Mouse (Mus musculus): ENCODE results near the gene Nelfb. TPM values are rescaled to one million over a fixed set of nuclear protein-coding genes. Genes with fewer than 3 reads are reported as not detected.

Gene Nelfb
- polyA plus RNA-seq, 1 experiment = 89.7 TPM

DNA sequence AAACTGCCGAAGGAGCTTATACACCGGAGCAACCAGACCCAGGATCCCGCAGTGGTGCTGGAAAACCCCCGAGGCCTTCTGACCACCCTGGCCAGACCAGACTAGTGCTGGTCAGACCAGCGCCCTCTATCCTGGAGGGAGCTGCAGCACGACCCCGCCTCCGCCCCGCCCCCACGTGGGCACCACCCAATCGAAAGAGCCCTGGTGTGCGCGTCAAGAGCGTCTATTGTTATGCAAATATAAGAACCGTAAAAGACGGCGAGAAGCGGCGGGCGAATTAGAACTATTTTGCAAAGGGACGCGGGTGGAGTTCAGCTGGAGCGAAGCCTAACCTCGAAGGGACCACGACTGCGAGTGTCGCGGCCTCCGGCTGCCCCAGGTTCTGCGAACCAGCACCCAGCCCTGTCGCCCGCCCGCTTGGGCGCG lies 30.8 kb downstream of the Nelfb start, which contains the start of gene Nrarp:
Nrarp (plus strand) TSS at position 281 of the 426 bp plus-strand sequence.
- DNase-seq (ENCODE audit: low read depth, low spot score) = no peak
- WGBS = under 1% methylated on average over 35 of the region's 35 CpGs

DNA sequence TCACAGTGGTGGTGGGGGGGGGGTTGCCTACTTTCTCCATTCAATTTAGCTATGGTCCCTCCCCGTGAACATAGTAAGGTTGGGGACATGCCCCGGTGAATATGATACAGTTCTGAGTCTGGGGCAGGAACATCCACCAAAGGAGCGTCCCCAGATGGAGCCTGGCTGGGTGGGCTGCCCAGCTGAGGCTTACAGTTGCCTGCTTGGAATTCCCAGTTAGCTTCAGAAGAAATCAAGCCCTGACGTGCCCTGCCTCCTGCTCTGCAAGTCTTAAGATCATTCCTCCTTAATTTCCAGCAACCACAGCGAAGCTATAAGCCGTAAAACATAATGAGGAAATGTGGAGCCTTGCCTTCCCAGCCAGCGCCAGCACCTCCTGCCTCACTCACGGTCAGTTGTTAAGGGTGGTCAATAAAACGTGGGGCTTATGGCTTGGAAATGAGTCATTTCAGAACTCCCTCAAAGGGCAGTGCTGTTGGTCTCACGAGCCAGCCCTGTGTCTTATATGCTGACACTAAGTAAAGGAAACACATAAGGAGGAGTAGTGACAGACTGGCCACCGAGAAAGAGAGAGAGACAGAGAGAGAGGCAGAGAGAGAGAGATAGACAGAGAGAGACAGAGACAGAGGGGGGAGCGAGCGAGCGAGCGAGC lies 31.6 kb downstream of the Nelfb start:
- DNase-seq (ENCODE audit: low read depth, low spot score) = no peak
- 19% methylated on average over 15 of the region's 15 CpGs for WGBS

DNA sequence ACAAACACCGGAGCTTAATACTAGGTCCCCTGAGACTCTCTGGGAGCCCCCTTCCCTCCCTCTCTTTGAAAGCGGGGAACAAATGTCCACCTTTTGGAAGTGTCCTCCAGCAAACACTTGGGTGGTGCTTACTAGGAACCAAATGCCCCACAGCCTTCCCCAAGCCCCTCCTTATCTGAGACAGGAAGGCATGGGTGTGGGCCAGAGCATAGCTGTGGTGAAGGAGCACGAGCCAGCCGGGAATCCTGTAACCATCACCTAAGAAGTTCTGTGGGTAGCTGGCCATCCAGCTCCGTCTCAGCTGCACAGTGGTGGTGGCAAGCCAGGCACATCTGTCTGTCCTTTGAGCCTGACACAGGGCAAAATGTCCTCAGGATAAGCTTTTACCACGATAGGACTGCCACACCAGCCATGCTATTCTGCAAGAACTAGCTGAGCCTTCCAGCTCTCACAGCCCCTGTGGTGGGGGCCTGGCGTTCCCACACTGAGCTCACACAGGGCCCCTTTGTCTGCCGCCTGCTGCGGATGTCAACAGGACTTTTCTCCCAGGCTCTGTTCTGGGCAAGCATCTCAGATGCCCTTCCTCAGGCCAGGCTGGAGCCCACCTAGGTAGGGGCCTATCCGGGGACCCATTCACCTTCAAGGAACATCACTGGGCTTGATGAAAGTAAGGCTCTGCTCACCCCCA lies 32.9 kb downstream of the Nelfb start:
- 51% methylated on average over 10 of the region's 10 CpGs for WGBS
- no peak for DNase-seq (ENCODE audit: low read depth, low spot score)

DNA sequence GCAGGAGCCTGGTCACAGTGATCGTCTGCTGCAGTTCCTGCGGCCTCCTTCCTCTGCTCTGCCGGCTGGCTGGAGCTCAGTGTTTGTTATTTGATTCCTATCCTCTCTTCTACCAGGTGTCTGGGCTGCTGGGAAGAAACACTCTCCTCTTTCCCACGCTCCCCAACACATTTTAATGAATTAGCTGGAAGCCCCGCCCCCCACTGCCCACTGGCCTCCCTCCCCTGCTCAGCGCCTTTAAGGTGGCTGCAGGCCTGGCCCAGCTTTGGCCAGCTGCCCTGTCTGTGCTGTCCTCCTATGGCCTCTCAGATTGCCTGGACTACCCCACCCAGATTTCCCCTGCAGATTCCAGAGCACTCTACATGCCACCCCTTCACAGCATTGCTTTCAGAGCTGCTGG lies 33.6 kb downstream of the Nelfb start:
- DNase-seq (ENCODE audit: low read depth, low spot score) = no peak
- 17% methylated on average over 6 of the region's 6 CpGs for WGBS

DNA sequence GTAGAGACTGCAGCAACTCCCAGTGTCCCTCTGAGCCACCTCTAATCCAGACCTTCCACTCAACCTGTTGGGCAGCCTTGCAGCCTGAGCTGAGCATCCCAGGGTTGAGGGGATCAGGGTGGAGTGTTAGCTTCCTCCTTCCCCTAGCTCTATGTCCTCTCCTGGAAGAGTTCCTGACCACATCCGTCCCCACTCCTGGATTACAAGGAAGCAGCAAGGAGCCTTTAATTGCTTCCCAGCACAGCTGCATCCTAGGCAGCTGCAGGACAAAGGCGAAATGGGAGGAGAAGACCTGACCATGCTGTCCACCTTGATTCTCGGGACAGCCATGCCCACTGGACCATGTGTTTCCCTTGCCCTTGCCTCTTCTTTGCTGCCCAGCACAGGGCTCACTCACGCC lies 34.2 kb downstream of the Nelfb start:
- DNase-seq (ENCODE audit: low read depth, low spot score) = no peak
- 21% methylated on average over 4 of the region's 4 CpGs for WGBS

DNA sequence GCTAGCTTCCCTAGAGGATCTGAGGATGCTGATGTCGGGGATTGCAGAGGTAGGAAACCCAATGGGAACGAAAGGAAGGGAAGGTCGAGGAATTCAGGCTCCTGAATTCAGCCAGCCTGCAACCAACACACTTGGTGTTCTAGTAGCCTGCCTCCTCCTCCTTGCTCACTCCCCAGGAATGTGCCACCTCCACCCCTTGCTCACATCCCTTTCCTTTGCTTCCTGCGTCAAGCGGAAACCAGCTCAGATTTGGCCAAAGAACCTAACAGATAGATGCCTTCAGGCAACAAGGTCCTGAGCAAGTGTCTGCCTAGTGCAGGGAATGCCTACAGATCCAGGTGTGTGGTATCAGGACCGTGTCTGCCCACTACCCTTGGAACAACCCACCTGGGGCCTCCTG lies 34.7 kb downstream of the Nelfb start:
- no peak for DNase-seq (ENCODE audit: low read depth, low spot score)
- WGBS = 31% methylated on average over 6 of the region's 6 CpGs

DNA sequence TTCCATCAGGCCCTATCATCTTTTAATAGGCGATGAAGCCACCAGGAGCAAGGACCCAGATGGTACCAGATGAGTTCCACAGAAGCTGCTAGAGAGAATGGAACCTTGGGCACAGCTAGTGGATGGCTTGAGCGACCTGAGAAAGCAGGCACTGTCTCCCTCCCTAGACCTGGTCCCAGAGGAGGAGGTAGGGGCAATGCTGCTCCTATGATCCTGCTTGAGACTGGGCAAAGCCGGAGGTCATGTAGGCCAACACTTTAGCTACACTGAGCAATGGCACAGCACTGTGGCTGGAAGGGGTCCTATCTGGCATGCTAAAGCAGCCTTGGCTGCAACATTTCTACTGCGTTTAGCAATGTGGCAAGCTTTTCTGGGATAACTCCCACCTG lies 35.6 kb downstream of the Nelfb start:
- DNase-seq (ENCODE audit: low read depth, low spot score) = no peak
- WGBS = 41% methylated on average over 4 of the region's 4 CpGs

DNA sequence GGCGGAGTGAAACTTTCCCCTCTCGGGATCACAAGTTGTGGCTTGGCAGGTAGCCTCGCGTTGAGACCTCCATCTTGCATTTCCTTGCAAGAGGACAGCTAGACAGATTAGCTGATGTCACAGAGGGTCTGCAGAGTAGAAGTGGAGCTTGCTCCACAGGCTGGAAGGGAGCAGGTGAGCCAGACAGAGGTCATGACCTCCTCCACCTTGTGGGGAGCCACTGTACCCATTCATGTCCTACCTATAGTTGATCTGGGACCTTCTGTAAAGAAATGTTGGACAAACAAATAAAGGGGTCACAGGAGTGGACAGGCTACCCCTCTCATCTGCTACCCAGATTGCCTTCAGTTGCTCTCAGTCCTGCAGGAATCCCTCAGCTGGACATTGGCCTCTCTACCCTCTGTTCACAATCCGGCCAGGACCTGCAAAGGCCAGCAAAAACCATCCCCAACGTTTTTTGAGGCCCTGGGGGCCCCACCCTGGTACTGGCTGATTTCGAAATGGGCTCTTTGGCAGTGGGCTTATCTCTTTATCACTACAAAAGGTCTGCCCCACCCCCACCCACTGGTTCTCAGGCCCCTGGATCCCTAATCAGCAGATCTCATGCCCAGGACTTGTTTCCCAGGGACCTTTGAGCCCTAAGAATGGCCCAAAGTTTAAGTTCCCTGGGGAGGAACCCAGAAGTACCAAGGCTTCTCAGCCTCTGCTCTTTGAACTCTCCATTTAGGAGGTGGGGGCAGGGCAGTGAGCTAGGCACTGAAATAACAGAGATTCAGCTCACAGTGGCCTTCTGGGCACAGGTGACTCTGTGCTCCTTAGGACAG lies 36.2 kb downstream of the Nelfb start:
- no peak for DNase-seq (ENCODE audit: low read depth, low spot score)
- 26% methylated on average over 7 of the region's 7 CpGs for WGBS

DNA sequence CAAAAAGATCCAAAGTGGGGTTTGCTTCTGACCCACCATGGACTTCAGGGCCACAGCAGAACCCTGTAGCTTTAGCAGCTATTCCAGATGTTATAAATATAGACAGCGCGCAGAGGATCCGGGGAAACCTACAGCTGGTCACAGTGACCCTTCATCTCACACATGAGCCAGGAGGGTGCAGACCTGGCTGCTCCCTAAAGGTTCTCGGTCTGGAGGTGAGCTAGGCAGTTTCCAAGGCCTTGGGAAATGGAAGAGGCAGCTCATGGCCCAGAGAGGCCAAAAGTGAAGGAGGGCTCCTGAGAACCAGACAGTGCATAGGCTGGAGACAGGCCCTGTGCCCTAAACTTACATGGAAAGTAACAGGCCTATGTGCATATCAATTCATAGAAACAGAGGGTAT lies 37.5 kb downstream of the Nelfb start:
- 87% methylated on average over 4 of the region's 4 CpGs for WGBS
- no peak for DNase-seq (ENCODE audit: low read depth, low spot score)

DNA sequence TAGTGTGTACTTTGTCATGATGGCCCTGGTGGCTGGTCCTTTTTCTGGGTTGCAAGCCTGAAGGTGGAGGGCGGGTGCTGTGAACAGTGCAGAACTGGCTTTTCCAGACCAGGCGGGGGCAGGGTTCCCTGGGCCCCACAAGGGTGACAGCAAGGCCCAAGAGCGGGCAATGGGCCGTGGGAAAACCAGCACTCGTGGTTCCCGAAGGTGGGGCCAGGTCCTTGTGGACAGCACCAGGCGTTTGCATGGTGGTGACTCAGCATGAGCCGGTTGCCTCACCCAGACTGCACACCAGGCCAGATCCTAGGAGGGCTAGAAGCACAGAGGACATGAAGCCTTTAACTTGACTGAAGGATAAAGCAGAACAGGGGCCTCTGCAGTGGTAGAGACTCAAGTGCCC lies 38.7 kb downstream of the Nelfb start:
- 25% methylated on average over 8 of the region's 8 CpGs for WGBS

DNA sequence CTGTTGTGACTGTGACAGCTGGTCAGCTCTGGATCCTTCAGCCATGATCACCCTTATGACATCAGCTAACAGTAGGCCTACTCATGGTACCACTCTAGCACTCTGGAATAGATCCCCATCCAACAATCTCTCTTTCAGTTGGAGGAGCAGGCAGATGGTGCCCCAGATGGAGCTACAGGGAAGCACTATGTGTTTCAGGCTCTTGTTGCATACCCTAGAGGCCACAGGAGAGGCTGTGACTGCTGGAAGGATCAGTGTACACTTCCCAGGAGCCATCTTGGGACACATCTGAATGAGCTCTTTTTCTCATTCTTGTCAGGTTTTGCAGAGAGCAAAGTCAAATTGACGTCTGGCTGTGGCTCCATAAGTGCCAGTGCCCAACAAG lies 39.5 kb downstream of the Nelfb start:
- no peak for DNase-seq (ENCODE audit: low read depth, low spot score)
- 71% methylated on average over 1 of the region's 1 CpGs for WGBS

More for the DNA sequence above, 38.7 kb downstream of the Nelfb start:
- no peak for DNase-seq (ENCODE audit: low read depth, low spot score)

DNA sequence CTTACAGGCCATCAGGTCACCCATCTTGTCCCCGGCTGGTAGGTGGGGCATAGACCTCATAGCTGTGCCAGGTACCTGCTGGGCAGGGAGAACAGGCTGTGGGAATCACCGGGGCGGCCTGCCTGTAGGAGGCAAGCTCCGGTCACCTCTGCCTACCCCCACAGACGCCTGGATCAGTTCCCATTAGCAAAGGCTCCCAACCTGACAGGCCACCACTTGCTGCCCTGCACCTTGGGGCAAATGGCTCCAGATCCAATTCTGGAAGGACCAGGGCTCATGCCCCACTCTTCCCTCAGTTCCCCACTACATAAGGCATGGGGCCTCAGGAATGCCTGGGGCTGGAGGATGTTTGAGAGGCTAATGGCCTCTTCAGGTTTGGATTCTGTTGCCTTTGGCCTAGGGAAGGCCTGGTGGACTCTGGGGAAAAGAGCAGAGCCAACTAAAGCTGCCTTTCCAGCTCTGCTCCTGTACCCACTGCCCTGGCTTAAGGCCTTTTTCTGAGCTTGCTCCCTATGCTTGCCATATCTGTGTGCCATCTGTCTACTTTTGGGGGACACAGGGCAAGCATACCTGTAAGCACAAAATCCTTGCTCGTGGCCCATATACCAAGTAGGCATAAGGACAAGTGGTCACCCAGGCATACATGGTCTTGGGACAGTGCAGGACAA lies 40.1 kb downstream of the Nelfb start:
- DNase-seq (ENCODE audit: low read depth, low spot score) = no peak
- WGBS = 57% methylated on average over 6 of the region's 6 CpGs

DNA sequence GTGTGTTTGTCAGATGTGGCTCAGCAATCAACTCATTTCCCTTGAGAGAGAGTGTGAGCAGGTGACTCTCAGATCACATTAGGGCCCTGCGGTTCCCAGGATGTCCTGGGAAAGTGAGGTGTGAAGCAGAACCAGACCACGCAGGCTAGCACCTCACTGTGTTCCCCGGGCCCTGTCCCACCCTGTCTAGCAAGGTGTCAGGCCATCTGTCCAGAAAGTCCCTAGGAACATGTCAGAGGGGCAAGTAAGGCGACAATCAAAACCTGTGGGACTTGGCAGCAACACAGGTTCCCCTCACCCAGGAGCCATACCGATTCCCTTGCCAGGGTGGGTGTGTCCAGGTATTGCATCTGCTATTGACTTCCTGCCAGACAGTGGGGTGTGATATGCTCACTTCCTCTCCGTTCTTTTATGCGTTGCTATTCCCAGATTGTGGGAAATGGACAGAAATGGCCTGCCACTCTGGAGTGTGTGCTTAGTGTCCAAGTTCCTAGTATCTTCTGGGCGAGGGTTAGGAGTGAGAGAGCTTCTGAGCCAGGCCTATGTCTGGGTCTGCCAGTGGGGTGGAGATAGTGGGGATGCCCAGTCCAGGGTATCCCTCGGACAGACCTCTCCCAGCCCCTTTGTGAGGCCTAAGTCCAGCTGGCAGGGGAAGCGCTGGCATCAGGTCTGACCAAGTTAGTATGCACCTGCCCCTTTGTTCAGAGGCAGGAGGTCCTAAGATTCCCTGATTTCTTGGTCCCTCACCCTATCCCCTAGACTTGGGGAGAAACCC lies 40.8 kb downstream of the Nelfb start:
- no peak for DNase-seq (ENCODE audit: low read depth, low spot score)
- 32% methylated on average over 10 of the region's 10 CpGs for WGBS

DNA sequence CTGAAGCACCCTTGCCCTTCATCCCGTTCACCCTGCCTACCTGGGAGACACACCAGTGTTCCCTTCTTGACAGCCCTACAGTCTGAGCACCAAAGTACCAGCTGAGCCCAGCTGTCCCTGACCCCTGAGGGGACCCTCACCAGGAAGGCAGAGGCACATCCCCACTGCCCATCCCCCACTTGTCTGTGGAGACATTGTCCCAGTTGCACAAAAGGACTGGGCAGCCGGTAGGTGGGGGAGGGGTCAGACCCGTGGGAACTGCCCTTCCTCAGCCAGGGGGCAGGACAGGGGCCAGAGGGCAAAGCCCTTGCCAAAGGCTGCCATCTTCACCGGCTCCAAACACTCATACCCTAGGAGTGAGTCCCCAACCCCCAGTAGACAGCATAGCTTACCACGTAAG lies 41.5 kb downstream of the Nelfb start:
- WGBS = 48% methylated on average over 5 of the region's 5 CpGs
- DNase-seq (ENCODE audit: low read depth, low spot score) = no peak

DNA sequence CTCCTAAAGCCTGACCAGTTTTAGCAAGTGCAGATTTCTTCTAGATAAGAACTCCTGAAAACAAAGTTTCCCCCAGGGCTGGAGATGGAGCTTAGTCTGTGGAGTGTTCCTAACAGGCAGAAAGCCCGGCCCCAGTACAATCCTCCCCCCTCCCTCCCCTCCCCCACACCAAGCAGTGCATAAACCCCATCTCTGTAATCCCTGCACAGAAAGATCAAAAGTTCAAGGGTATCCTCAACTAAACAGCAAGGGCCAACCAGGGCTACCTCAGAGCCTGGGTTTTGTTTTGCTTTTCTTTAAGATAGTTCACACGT lies 42.7 kb downstream of the Nelfb start:
- WGBS = 17% methylated on average over 2 of the region's 2 CpGs

DNA sequence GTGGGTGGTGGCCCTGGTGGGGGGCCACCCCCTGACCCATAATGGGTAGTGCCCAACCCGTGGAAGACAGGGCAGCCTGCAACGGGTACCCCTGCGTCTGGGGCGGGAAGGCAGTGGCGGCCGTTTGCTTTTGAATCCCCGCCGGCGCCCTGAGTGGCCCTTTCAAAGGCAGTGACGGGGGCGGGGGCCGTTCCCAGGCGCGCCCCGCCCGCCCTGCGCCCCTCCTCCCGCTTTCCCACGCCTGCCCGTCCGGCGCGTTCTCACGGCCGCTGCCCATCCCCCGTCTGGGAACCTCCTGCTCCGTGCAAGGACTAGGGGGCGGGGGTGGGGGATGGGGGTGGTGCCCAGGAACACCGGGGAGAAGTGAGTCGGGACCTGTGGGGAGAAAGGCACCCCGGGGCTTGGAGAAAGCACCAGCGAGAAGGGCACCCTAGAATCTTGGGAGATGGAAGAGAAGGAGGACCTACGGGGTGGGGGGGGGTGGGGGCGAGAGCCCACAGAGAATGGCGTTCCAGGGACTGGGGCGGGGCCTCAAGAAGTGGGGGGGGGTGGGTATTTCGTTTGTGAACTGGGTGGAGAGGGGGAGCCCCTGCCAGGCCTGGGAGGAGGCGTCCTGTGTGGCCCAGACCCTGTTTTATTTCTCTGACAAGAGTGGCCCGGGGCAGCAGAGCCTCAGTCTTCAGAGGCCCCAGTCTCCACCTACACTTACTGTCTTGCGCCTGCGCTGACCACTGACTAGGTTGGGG lies 43.2 kb downstream of the Nelfb start:
- WGBS = 3% methylated on average over 32 of the region's 41 CpGs
- DNase-seq (ENCODE audit: low read depth, low spot score) = no peak

More for the DNA sequence above, 42.7 kb downstream of the Nelfb start:
- no peak for DNase-seq (ENCODE audit: low read depth, low spot score)

DNA sequence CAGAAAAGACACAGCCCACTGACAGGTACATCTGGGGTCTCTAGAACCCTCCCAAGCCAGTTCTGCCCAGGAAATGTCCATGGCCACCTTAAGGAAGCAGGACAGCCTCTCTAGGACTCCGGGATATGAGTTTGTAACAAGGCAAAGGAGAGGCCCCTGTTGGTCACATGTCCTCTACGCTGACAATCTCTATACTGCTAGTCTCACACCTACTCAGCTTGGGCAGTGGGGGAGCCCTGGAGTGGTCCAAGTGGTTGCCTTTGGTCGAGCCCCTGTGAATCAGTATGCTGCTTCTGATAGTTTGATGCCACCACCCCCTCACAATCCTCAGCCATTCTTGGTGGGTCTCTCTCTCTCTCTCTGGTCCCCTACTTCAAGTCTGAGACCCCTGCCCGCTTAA lies 43.8 kb downstream of the Nelfb start:
- whole genome bisulfite sequencing = 19% methylated on average over 4 of the region's 4 CpGs
- no peak for DNase-seq (ENCODE audit: low read depth, low spot score)

DNA sequence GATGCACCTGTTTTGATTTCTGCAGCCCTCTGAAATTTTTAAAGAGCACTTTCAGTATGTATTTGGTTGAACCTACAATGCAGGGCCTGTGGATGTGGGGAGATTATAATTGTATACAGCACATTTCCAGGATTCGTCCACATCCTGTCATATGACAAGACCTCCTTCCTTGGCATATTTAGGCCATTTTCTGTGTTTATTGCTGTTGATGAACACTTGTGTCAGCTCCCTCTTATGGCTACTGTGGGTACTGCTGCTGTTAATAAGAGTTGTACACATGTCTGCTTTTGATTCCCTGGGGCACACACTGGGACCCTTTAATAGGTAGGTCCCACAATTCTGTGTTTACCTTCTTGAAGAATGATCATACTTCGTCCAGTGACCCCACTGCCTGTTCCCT lies 53.6 kb downstream of the Nelfb start:
- 60% methylated on average over 2 of the region's 2 CpGs for WGBS
- no peak for DNase-seq (ENCODE audit: low read depth, low spot score)

DNA sequence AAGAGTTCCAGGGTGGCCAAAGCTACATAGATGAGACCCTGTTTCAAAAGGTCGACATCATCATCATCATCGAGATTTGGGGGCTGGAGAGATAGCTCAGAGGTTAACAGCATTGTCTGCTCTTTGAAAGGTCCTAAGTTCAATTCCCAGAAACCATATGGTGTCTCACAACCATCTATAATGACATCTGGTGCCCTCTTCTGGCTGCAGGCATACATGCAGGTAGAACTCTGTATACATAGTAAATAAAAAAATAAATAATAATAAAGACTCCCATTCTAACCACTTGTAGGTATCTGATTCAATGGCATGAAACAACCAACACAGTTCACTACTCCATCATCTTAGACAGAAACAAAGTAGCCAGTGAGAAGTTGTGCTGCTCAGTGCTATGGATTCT lies 54.3 kb downstream of the Nelfb start:
- no peak for DNase-seq (ENCODE audit: low read depth, low spot score)
- 24% methylated on average over 2 of the region's 2 CpGs for WGBS

Data from large intestine, adult 2 months (tissue).